Mouse (Mus musculus) cerebellum, postnatal 25 days (tissue): Measurements from ENCODE around the gene Dcaf6.
A peak's percentile ranks its signal among the peaks of the same experiment; 100 is the strongest.
"Not testable (repeated sequence)": the region's sequence is repeated elsewhere in the genome, so short reads cannot be mapped to it uniquely, and the experiment has no call there.

ENCODE experiments used
- DNase-seq, 2 experiments: peaks; one replicate each; pipeline ENCODE4 v3.0.0; 2021; ENCODE audit warnings: mixed read lengths in 2 of 2

Dcaf6 gene

DNA sequence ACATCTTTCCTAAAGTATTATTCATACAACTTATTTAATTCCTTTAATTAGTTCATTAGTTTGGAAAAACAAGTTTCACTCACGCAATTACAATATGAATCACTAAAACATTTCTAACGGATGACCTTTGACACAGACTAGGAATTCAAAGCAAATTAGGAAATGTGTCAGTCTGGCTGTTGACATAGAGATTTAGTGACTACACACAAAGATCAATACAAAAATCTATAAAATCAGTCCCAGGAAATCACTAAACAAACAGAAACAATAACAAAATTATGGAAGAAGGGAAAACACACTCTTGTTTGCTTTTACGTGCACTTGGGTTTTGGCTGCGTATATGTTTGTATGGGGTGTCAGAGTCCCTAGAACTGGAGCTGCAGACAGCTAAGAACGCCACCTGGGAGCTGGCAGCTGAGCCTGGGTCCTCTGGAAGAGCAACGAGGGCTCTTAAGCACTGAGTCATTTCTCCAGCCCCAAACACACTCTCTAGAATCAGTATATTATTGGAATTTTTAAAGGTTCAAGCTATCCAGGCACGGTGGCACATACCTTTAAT, 38.8 kb downstream of the Dcaf6 start:
- DNase-seq, result no peak

DNA sequence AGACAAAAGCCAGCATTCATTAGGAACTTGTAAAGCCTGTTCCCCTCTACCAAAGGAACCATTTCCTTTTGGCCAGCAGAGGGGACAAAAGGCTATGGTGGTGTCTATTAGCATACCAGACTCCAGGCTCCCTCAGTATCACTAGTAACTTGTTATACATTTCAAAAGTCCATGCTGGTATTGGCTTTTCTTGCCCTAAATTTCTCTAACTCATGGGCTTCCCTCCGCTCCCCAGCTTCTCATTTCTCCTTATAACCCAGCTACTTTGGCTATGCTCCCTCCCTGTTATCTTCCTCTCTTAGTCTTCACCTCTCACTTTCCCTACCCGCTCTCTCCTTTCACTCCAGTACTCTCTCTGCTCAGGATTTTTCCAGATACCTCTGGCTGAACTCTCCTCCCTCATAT, 63.9 kb downstream of the Dcaf6 start:
- DNase-seq, result no peak

DNA sequence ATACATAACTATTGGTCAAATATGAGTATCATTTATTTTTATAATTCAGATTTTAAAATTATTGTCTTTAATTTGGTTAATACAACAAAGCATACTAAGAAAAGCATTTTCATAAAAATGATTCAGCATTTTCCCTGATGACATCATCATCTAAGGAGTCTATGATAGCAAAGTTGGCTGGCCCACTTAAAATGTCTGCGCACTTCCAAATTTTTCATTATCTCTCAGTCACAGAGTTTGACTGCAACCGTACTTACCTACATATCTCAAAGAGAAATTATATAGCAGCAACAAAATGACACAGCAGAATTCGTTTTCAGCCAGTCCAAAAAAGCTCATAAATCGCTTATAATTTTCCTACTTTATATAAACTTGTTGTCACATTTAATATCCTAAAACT, 64.3 kb downstream of the Dcaf6 start:
- no peak for DNase-seq

DNA sequence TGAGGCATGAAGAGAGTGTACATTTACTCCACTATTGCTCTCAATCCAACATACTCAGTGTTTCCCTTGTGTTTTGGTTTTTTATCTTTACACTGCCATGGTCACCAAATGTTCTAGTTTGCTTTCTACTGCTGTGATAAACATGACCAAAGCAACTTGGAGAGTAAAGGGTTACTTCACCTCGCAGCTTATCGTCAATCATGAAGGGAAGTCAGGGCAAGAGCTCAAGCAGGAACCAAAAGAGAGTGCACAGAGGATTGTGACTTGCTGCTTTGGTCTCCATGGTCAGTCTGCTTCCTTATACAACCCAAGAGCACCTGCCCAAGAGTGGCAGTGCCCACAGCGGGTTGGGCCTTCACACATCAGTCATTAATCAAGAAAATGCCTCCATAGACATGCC, 65.4 kb downstream of the Dcaf6 start:
- no peak for DNase-seq

DNA sequence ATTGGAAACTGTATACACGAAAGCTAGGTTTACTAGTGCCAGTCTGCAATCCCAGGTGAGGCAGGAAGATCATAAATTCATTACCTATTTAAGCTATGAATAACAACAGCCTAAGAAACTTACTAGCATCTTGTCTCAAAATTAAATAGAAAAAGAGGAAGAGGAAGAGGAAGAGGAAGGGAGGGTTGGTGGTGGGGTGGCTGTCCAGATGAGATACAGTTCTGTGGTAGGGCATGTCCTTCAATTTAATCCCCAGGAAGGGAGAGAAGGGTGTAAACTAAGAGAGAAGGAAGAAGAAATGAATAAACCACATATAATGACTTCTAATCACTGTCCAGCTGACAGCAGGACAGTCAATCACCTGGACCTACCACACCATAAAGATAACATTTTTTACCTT, 67.2 kb downstream of the Dcaf6 start:
- no peak for DNase-seq

DNA sequence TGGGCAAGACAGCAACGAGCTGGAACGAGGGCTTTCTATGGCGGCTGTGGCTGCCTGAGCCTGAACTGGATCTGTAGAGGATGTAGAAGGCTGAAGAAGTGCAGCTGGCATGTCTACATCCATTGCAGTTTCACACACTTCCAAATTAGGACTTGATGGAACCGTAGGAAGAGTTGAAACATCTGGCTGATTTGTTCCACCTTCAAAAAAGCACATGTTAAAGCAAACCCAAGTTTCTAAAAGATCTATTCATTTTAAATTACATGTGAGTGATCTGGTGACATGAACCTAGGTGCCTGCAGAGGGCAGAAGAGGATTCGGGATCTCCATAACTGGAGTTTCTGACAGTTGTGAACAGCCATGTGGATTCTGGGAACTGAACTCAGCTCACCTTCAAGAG, 71.6 kb downstream of the Dcaf6 start:
- DNase-seq, result peak in 1 of 2 experiments; percentile 44

DNA sequence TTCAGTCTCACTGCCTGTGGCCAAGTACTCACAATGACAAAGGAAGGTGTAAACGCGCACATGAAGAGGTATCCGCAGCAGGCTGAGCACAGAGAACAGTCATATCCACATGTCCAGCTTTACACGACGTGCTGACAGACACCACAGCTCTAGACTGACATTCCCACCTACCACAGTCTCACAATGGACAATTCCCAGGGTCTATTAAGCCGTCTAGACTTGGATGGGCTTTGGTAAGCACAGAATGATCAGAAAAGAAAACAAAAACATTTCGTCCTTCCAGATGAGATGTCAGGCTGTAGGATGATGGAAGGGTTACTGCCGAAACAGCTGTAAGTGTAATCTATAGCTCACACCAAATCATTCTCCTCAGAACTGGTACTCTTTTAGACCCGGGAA, 73.8 kb downstream of the Dcaf6 start:
- no peak for DNase-seq

DNA sequence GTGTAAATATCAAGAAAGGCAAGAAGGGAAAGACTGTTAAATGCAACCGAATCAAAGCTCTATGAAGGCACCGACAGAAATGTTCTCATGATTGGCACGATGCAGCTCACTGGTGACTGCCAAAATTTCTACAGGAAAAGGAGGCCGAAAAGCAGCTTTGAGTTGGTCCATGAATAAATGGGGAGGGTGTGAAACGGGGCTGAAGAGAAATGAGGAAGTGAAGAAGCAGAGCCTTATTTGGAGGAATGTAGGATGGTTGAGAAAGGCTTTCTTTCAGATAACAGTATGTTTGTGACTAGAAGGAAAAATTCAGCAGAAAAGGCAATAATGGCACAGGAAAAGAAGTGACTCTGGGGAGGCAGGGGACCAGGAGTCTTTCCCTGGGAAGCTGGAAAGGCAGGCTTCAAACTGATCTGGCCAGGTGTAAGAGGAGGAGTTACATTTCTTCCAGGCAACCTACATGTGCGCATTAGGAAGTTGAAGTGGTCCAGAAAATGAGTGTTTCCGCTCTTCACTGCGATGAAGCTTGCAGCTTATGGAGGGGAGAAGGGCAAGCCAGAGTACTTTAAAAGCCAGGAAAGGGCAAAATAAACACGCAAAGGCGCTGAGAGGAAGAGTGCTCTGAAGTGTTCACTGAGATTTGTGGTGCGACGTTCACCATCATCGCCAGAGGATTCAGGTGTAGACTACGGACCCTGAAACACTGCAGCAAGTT, 74.3 kb downstream of the Dcaf6 start:
- no peak for DNase-seq

DNA sequence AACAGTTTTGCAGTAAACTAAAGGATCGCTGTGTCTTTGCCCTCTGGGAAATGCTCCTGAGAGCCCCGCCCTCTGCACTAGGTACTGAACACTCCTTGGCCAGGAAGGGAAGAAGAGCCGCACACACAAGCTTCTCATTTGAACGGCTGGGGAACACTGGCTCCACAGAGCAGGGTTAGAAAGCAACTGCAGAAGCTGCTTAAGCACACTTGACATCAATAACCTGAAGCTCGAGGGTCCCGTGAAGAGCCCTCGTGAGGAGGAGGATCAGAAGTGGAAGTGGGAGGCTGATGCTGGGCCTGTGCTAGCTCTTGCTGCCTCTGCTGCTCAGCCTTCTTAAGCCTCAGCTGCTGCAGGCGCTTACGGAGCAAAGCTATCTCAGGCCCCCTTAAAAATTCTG, 86.4 kb downstream of the Dcaf6 start:
- no peak for DNase-seq

DNA sequence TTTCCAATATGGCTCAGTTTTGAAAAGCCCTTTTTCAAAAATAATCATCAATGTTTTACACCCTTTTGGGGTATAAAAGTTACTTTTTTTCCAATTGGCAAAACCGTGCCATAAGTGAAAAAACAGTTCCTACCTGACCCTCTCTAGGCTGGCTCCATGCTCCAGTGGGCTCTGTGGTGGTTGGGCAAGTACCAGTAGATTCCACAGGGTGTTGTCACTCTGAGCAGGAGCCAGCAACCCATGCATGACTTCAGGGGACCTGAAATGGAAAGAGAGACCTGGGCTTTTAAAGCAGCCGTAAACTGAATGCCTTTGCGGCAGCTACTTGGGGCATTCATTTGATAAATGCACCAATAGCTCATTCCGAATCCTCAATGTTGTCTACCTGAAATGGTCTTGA, 89.3 kb downstream of the Dcaf6 start:
- DNase-seq, result no peak

DNA sequence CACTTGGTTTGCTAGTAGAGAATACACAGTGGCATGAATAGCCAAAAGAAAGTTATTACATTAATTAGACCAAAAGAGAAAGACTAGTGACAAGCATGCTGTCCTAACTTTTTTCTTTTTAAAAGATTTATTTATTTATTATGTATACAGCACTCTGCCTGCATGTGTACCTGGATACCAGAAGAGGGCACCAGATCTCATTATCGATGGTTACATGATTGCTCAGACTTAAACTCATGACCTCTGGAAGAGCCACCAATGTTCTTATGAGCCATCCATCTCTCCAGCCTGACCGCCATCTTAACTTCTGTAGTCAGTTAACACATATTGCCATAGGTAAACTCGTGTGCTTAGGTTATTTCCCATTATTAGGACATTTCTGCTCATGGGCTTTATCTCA, 95.2 kb downstream of the Dcaf6 start:
- no peak for DNase-seq

DNA sequence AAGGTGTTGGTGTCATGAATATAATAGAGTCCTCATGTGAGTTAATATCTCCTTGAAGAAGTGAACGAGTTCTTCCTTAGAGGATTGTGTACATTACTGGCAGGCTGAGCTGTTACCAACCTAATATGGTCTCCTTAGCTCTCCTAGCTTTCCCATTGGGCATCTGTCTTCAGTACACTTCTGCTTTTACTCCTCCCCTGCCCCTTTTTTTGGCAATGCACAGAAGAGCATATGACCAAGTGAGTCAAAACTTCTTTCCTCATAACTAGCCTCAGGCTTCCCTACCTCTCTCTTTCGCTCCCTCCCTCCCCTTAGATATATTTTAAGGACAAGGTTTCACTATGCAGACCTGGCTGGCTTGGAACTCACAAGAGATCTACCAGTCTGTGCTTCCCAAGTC, 97.0 kb downstream of the Dcaf6 start:
- no peak for DNase-seq

DNA sequence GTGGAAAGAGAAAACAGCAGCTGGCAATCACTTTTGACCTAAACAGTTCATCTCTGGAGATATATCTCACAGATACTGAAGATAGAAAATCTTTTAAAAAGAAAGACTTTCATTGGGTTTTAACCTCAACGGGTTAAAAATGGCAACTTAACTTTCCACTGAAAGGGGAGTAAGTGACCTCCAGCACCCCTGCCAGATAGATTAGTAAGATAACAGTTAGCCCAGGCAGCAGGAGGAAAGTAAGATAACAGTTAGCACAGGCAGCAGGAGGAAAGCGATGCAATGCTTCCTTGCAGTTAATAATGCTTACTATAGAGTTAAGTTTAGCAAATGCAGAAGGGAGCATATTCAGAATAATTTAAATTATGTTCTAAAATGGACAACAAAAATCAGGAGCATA, 103.9 kb downstream of the Dcaf6 start:
- no peak for DNase-seq

DNA sequence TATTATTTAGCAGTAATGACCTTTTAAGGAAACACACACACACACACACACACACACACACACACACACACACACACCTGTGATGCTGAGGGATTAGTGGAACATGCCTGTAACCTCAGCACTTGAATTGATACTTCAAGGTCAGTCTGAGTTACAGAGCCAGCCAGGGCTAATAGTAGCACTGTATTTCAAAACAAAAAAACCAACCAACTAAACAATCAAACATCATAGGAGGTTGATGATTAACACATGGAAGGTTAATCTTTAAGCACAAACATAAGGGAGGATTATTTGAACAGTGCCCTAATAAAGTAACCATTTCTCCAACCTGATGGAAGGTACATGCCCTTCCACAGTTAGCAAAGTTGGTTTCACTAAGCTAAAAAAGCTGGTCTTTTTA, 111.6 kb downstream of the Dcaf6 start:
- DNase-seq, result no peak

DNA sequence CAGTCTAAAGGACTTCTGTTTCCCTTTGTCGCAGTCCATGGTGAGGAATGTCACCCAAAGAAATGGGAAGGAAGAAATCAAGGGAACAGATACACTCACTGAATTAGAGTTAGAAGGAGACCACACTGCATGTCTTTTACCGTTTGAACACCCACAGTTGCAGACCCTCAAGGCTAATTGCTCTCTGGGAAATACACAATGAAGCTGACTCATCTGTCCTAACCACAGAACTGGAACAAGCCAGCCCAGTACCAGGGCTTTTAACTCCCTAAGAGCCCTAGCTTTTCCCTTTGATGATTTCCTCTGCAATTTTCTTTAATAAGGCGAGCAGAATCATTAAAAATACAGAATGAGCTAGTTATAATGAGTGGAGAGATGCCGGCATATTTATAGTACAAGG, 115.8 kb downstream of the Dcaf6 start:
- no peak for DNase-seq

DNA sequence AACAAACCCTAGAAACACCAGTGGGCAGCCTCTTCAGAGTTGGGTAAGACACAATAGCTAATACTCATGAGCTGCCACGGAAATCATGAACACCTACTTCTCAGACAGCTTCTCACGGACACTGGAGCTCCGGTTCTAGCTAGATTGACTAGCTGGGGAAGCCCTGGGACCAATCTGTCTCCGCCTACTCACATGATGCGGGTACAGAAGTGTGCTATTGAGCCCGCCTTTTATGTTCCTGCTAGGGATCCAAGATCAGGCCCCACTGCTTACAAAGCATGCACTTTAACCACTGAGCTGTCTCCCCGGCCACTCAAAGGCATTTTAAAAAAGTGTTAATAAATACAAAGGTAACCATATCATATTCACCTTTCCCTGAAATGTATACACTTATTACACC, 118.1 kb downstream of the Dcaf6 start:
- no peak for DNase-seq

DNA sequence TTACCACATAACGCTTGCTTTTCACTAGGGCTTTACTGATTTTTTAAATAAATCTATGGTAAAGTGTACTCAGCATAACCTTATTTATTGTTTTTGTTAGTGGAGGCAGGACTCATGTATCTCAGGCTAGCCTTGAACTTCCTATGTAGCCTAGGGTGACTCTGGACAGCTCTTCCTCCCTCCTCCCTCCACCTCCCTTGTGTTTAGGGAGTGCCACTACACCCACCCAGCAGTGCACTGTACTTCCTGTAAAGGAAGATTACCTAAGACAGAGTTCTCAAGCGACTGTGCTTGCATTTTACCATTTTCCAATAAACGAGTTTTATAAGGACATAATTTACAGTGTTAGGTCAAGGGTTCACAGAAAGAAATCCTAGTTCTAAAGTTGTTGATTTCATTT, 127.5 kb downstream of the Dcaf6 start:
- no peak for DNase-seq

DNA sequence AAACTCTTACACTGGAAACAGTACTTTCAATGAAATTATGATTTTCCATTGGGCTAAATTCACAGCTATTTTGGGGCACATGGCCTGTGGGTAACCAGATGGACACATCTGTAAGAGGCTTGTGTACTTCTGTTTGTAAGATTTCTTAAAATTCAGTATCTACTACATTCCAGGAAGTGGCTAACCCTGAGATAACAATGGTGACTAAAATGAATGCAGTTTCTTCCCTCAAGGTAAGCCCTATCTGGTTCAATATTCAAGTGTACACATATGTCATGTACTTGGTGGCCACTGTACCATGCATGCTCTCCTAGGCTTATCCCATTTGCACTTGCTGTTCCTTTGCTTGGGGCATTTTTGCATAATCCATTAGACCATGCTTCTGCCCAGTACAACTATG, 129.4 kb downstream of the Dcaf6 start:
- DNase-seq, result no peak

DNA sequence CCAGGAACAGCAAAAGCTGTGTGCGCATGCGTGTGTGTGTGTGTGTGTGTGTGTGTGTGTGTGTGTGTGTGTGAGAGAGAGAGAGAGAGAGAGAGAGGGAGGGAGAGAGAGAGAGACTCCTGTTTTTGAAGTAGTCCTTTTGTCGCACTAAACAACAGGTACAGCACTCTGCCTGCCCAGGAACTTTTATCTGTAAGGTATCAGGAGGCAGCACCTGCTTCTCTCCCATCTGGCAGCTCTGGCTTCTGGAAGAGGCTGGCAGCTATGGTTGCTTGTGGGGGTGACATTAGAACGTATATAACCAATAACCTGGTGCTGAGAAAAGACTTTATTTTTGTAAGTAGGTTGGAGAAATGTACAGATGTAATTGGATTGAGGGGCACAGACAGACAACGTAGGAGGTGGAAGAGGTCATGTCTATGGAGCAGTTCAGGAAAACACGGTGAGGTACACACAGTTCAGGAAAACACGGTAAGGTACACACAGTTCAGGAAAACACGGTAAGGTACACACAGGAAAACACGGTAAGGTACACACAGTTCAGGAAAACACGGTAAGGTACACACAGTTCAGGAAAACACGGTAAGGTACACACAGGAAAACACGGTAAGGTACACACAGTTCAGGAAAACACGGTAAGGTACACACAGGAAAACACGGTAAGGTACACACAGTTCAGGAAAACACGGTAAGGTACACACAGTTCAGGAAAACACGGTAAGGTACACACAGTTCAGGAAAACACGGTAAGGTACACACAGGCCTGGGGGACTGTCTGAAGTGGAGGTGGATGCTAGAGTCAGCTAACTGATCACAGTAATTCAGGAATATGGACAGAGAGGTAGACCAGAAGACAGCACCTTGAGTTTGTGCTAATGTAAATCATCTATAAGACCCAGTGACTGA, 131.6 kb downstream of the Dcaf6 start:
- DNase-seq, result not testable (repeated sequence)

DNA sequence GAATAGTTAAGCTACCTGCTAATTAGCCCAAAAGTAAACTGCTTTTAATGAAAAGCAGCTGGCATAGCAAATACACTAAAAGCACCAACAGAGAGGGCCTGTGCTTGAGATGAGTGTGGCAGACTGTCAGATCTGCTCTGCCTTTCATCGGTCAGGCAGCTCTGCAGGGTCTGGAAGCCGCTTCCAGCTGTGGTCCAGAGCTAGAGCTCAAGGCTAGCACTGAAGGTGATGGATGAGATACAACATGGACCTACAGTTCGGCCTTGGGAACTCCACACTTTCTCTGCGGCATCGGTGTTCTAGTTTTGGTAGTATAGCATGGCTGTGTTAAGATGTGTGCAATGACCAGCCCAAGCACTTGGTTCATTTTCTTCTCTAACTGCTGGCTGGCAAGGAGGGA, 132.4 kb downstream of the Dcaf6 start:
- DNase-seq, result no peak

DNA sequence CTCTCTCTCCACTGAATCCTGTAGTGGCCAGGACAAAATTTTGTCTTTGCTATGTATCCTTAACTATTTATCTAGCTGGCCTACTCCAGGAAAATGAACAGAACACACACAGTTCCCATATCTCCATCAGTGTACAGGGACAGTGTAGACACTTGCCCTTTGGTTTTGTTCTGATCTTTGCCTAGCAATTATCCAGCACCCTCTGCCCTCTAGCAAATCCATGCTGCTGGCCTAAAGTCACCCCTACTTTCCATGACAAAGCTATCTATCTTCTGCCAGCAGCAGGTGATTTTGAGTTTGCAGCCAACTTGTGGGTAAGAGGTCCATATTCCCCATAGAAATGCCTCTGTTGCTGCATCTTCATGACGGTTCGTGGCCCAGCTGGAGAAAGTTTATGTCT, 132.9 kb downstream of the Dcaf6 start:
- no peak for DNase-seq

DNA sequence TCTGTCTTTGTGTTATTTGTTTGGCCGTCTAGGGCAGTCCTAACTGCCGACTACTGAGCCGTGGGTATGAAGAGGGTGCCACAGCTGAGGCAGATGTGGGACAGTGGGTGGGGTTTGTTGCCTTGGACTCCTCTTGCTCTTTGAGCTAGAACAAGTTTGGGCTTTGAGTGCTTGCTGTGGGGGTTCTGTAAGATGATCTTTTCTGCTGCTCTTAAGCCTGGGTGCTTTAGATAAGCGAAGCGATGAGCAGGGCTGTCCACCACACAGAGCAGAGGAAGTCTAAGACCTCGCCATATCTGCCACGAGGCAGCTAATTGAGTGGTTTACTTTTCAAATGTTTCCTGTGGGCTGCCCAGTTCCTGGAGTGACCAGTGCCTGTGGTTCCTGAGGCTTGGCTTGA, 137.3 kb downstream of the Dcaf6 start:
- no peak for DNase-seq

DNA sequence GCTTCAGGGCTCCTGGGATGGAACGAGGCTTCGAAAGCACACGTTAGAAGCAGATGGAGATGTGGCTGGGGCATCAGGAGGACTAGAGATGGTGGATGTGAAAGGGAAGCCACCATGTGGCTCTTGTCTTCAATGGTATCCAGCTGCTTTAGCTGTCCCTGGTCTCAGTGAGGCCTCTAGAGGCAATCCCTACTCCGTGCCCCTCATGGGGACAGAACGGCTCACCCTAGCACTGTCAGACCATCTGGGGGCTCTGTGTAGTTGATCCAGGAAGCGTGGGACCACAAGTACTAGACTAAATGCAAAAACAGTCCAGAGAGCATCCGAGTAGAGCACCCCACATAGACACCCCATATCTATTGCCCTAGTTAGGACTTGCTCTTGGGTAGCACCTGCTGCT, 138.4 kb downstream of the Dcaf6 start:
- DNase-seq, result no peak

DNA sequence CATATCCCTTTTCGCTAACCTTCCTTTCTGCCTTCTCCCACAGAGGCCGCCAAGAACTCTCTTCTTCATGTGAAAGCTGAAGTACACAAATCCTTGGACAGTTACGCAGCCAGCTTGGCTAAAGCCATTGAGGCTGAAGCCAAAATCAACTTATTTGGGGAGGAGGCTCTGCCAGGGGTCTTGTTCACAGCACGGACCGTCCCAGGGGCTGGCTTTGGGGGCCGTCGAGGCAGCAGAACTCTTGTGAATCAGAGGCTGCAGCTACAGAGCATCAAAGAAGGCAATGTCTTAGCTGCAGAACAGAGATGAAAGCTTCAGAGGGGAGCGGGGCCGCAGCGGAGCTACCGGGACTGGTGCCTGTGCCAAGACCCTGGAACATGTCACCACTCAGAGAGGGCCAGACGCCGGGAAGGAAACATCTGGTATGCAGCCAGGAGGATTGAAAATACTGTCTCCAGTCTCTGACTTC, 138.8 kb downstream of the Dcaf6 start:
- DNase-seq, result no peak
